17 mouse cellular contexts compared by ENCODE assay signal in genomic region chr10:43750854-43751253, GRCm38 (mm10).
A peak's percentile ranks its signal among the peaks of the same experiment; 100 is the strongest.
DNase-seq lines count a peak whose midpoint lies in the region; ATAC-seq lines count a peak whose summit lies in the region.
"Had no signal": no experiment of that assay in that cellular context is flagged by ENCODE, and none has a peak within 500 bp of the region (broad histone marks: within the 10 kb centered on the region; RNA-seq: fewer than 3 reads in every experiment).

No protein-coding gene starts in this region.

- no peak overlapping the region for H3K27ac ChIP-seq in heart, embryonic 12.5 days (ENCODE audit: poor library complexity, severe bottlenecking)
- H3K27ac ChIP-seq in midbrain, embryonic 16.5 days (ENCODE audit: low read length): no peak overlapping the region
- H3K27ac ChIP-seq: embryonic facial prominence, embryonic 13.5 days; midbrain, embryonic 13.5 days had no signal

- DNase-seq in heart, postnatal 25 days (ENCODE audit: low spot score): no peak
- DNase-seq in spleen, postnatal 36 days (ENCODE audit: low spot score in 2 of 2): peak; percentile 47 to 52
- DNase-seq in spleen, postnatal 10 days (ENCODE audit: low spot score in 2 of 2): no peak
- peak; percentile 36 to 67 for DNase-seq in kidney, postnatal 25 days
- no peak for DNase-seq in lung, postnatal 25 days (ENCODE audit: low spot score)
- no peak for DNase-seq in urinary bladder, postnatal 14 days (ENCODE audit: low spot score)
- DNase-seq: adrenal gland, postnatal 25 days; cerebellum, adult 2 months; lung, adult 2 months; lung, postnatal 4 days; thymus, postnatal 14 days had no signal

- H3K36me3 ChIP-seq in heart, embryonic 12.5 days: no peaks in the 10 kb centered on the region
- no peaks in the 10 kb centered on the region for H3K36me3 ChIP-seq in midbrain, embryonic 16.5 days (ENCODE audit: control insufficient read depth, insufficient read depth, low read length)
- H3K36me3 ChIP-seq: embryonic facial prominence, embryonic 13.5 days; midbrain, embryonic 13.5 days had no signal

- no peak overlapping the region for H3K4me3 ChIP-seq in heart, embryonic 12.5 days
- no peak overlapping the region for H3K4me3 ChIP-seq in midbrain, embryonic 16.5 days (ENCODE audit: low read depth, low read length)
- H3K4me3 ChIP-seq: embryonic facial prominence, embryonic 13.5 days; midbrain, embryonic 13.5 days; myocyte had no signal

- ATAC-seq in heart, embryonic 12.5 days (ENCODE audit: insufficient number of reproducible peaks, low FRiP score): peak; percentile 48; the same call in 1 of the 2 replicates
- ATAC-seq in midbrain, embryonic 16.5 days: no peak
- ATAC-seq: forebrain, embryonic 16.5 days; midbrain, embryonic 13.5 days had no signal

- no peaks in the 10 kb centered on the region for H3K9me3 ChIP-seq in heart, embryonic 12.5 days (replicated peaks)
- no peaks in the 10 kb centered on the region for H3K9me3 ChIP-seq in midbrain, embryonic 16.5 days (replicated peaks; ENCODE audit: control insufficient read depth, low read length, poor library complexity, severe bottlenecking)
- H3K9me3 ChIP-seq: embryonic facial prominence, embryonic 13.5 days; midbrain, embryonic 13.5 days had no signal

- WGBS in heart, embryonic 12.5 days: 64% methylated on average over 10 of the region's 10 CpGs
- WGBS in midbrain, embryonic 16.5 days: 91% methylated on average over 10 of the region's 10 CpGs

- H3K4me2 ChIP-seq in heart, embryonic 12.5 days: no peak overlapping the region
- no peak overlapping the region for H3K4me2 ChIP-seq in midbrain, embryonic 16.5 days (ENCODE audit: low read length)
- H3K4me2 ChIP-seq: embryonic facial prominence, embryonic 13.5 days; midbrain, embryonic 13.5 days had no signal

- H3K27me3 ChIP-seq in heart, embryonic 12.5 days (replicated peaks): no peaks in the 10 kb centered on the region
- H3K27me3 ChIP-seq in midbrain, embryonic 16.5 days (ENCODE audit: control insufficient read depth, insufficient read depth, low read depth, low read length): no peaks in the 10 kb centered on the region
- H3K27me3 ChIP-seq: embryonic facial prominence, embryonic 13.5 days; midbrain, embryonic 13.5 days had no signal

- peaks cover 14% of the 10 kb centered on the region for H3K4me1 ChIP-seq in heart, embryonic 12.5 days (replicated peaks)
- H3K4me1 ChIP-seq in midbrain, embryonic 16.5 days (ENCODE audit: control insufficient read depth, insufficient read depth, low read length): no peaks in the 10 kb centered on the region

- H3K9ac ChIP-seq in heart, embryonic 12.5 days: no peak overlapping the region
- no peak overlapping the region for H3K9ac ChIP-seq in midbrain, embryonic 16.5 days (ENCODE audit: low read depth, low read length)
- H3K9ac ChIP-seq: embryonic facial prominence, embryonic 13.5 days; midbrain, embryonic 13.5 days had no signal

- intact Hi-C loops in heart, postnatal 25 days (cut with DNase I): no loop called here

Comparison
In these comparisons a context has a peak if more than half of its experiments do, and no peak if none do; other contexts are left out.
1. DNase-seq: peak in spleen, postnatal 36 days (2 of 2) and kidney, postnatal 25 days (2 of 2); none in heart, postnatal 25 days (single experiment), spleen, postnatal 10 days (0 of 2), lung, postnatal 25 days (single experiment) and urinary bladder, postnatal 14 days (single experiment).